Mouse (Mus musculus): ENCODE data around the gene Tmem52.

Tmem52 gene

DNA sequence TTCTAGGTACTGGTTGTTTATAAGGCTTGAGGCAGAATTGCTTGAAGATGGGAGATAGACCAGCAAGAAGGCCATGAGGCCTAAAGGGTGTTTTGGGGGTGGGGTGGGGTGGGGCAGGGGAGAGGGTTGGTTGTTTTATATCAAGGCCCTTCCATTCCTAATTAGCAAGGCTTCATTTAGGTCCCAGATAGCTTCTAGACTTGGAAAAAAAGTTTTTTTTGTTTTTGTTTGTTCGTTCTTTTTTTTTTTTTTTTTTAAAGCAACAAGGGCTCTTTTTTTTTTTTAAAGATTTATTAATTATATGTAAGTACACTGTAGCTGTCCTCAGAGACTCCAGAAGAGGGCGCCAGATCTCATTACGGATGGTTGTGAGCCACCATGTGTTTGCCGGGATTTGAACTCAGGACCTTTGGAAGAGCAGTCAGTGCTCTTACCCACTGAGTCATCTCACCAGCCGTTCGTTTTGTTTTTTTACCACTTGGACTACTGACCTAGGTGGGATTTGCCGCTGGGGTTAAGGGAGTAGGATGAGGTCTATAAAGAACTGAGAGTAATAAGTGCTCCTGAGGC is 49.1 kb downstream of the Tmem52 start:
- DNase-seq, result no peak

All from kidney, postnatal 14 days (tissue).